Mouse (Mus musculus) lung, adult 2 months (tissue): ENCODE data around the gene Rtbdn. TPM values are rescaled to one million over a fixed set of nuclear protein-coding genes. Genes with fewer than 3 reads are reported as not detected.

Experiments
- DNase-seq: peaks from one replicate; pipeline ENCODE4 v3.0.0; 2022
- H3K4me1 ChIP-seq: fragments of 200-500 bp; 2 replicates; pipeline ENCODE4 v1.6.1; 2011; ENCODE audit warnings: low read length; ENCODE audit not compliant: control insufficient read depth, insufficient read depth
- H3K4me3 ChIP-seq: fragments of 200-500 bp; replicated peaks from 2 replicates; pipeline ENCODE3; 2011; ENCODE audit warnings: low read depth, mild to moderate bottlenecking, control low read depth, low read length; ENCODE audit errors: extremely low read depth
- CTCF ChIP-seq: fragments of 200-500 bp; IDR thresholded peaks from 2 replicates; pipeline ENCODE4 v1.5.1; 2011; ENCODE audit warnings: mild to moderate bottlenecking, low read length, control low read depth; ENCODE audit not compliant: insufficient read depth
- POLR2A ChIP-seq: fragments of 200-500 bp; IDR thresholded peaks from 2 replicates; pipeline ENCODE4 v1.6.1; 2011; ENCODE audit warnings: low read depth, mild to moderate bottlenecking, control low read depth, low read length, borderline replicate concordance; ENCODE audit errors: extremely low read depth
- WGBS: fragments of 180-500 bp; shearing (Covaris S2); methylation state at CpG from one replicate; pipeline ENCODE4 v1.1.7; 2018; 5-methylcytosine and 5-hydroxymethylcytosine counted together
- polyA plus RNA-seq: library from polyadenylated mRNA; depleted of rRNA; stranded (reverse); fragments of >200 nt; gene quantifications from 2 replicates; pipeline ENCODE4 v1.2.3, GENCODE M21; 2012

Rtbdn gene
- polyA plus RNA-seq, 1 experiment = not detected

DNA sequence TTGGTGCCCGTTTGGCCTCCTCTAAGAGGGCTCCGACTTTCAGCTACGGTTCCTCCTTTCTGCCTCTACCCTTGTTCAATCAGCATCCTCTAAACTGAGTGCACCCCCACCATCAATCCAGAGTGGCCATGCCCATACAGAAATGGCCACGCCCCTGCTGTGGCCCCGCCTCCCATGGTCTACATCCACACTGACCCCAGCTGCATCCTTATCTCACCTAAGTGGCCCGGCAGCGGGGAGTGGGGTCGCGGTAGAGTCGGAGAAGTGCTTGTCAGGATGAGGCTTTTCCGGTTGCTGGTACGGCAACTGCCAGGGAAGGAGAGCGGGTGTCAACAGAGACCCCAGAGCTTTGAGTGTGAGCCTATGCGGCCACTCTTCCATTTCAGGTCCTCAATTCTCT is 11.3 kb upstream of the Rtbdn start:
- WGBS = 5% methylated on average over 14 of the region's 14 CpGs
- TF ChIP-seq CTCF (no peak), POLR2A (no peak)
- H3K4me1 ChIP-seq = no peaks in the 10 kb centered on the region
- DNase-seq = no peak
- no peak overlapping the region for H3K4me3 ChIP-seq

DNA sequence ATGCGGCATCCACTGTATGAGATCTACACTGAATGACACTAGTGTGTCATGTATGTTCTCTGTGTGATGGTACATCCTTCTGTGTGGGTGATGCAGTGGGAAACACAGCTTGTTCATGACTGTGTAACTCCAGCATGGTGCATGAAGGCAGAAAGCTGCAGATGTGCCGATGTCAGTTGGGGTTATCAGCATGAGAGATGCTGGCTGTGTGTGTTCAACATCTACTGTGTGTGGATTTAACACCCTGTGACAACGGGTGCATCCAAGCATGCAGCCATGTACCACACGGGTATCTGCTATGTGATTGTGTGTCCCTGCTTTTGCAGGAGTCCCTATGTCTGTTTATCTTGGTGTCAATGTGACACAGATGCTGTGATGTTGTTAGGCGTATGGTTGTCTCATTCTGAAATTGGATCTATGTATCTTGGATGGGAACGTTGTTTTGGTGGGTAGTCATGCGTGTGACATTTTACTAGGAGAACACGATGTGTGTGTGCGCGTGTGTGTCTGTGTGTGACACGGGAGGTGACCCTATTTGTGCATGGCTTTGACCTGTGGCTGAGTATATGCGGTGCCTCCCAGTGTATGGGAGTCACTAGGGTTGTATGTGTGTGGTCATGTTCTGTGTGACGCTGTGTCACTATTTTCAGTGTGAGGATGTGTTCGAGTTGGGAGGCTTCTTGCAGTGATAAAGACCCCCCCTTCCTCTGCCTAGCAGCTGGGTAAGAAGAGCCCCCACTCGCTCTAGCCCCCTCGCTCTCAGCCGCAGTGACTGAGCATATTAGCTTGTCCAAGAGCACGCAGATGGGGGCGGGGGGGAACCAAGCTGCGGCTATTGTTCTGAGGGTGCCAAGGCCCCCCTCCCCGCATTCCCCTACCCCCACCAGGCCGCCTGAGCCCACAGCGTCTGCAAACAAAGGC is 10.5 kb upstream of the Rtbdn start:
- no peak for TF ChIP-seq CTCF
- no peak for TF ChIP-seq POLR2A
- H3K4me3 ChIP-seq = no peak overlapping the region
- no peak for DNase-seq
- H3K4me1 ChIP-seq = no peaks in the 10 kb centered on the region
- 22% methylated on average over 23 of the region's 23 CpGs for WGBS

DNA sequence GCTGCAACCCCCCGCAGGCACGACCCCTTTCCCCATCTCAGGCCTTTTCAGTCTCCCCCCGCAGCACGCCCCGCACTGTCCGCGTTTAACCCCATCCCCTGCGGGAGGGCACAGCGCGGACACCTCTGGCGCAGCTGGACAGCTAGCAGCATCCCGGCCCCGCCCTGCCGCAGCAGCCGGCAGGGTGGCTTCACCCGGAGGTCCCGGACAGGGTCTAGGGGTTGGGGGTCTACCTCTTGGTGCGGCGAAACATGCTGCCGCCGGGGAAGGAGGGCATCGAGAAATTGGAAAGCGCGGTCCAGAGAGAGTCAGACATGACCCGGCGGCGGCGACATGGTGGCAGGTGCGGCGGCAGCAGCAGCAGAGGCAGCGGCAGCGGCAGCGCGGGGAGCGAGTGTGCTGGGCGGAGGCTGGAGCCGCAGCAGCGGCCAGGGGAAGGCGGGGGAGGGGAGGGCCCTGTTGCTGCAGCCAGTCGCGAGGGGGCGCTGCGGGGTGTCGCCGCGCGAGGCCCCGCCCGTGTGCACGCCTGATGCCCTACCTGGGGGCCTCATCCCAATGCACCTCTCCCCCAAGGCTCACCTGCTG is 9.7 kb upstream of the Rtbdn start, which contains the start of gene Mast1:
Gene Mast1, minus strand, starts transcription at position 398 of the 585 bp plus-strand sequence.
- peak; percentile 19; the same call in 1 of the 2 replicates for TF ChIP-seq CTCF
- no peak for TF ChIP-seq POLR2A
- under 1% methylated on average over 48 of the region's 50 CpGs for WGBS
- peak; percentile 52 for DNase-seq
- H3K4me3 ChIP-seq = no peak within 1 kb of the TSS
- H3K4me1 ChIP-seq = no peaks in the 10 kb centered on the region

DNA sequence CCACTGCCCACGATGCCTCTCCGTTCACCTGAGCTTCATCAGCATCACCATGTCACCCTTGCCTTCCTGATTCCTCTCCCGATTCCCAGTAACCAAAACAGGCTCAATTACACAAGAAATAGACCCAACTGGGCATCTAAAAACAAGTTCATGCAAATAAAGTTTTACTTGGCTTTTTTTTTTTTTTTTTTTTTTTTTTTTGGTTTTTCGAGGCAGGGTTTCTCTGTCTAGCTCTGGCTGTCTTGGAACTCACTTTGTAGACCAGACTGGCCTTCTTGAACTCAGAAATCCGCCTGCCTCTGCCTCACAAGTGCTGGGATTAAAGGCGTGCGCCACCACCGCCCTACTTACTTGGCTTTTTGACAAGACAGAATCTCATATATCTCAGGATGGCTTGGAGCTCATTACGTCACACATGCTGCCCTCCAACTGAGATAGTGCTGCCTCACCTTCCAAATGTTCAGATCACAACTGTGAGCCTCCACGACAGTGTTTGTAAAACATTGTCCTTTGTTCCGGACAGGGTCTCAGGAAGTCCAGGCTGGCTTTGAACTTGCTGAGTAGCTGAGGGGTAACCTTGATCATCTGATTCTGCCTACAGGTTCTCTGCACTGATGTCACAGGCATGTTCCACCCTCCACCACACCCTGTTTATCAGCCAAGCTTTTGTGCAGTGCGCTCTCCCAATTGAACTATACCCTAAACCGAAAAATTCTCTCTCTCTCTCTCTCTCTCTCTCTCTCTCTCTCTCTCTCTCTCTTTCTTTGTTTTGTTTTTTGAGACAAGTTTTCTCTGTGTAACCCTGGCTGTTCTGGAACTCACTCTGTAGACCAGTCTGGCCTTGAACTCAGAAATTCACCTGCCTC is 8.9 kb upstream of the Rtbdn start:
- TF ChIP-seq POLR2A = no peak
- no peak for TF ChIP-seq CTCF
- no peak overlapping the region for H3K4me3 ChIP-seq
- H3K4me1 ChIP-seq = no peaks in the 10 kb centered on the region
- no peak for DNase-seq
- WGBS = 58% methylated on average over 13 of the region's 13 CpGs

DNA sequence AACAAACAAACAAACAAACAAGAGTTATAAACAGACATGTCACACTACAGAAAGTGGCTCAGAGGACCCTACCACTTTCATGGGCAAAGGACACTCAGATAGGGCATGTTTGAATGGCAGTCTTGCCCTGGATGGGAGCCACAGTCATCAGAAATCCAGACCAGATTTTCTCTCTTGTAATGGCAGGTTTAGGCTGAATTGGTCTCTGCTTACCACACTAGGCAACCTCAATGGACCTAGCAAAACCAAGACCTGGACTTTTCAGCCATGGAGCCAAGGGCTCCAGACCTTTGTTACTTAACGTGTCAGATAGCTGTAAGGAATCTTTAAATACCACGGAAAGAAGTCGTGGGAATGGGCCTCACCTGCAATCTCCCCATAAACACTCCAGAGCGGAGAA is 3.1 kb upstream of the Rtbdn start:
- TF ChIP-seq POLR2A = no peak
- TF ChIP-seq CTCF = no peak
- H3K4me3 ChIP-seq = no peak overlapping the region
- no peak for DNase-seq
- H3K4me1 ChIP-seq = no peaks in the 10 kb centered on the region; the same call in 1 of the 2 replicates
- 20% methylated on average over 4 of the region's 4 CpGs for WGBS

DNA sequence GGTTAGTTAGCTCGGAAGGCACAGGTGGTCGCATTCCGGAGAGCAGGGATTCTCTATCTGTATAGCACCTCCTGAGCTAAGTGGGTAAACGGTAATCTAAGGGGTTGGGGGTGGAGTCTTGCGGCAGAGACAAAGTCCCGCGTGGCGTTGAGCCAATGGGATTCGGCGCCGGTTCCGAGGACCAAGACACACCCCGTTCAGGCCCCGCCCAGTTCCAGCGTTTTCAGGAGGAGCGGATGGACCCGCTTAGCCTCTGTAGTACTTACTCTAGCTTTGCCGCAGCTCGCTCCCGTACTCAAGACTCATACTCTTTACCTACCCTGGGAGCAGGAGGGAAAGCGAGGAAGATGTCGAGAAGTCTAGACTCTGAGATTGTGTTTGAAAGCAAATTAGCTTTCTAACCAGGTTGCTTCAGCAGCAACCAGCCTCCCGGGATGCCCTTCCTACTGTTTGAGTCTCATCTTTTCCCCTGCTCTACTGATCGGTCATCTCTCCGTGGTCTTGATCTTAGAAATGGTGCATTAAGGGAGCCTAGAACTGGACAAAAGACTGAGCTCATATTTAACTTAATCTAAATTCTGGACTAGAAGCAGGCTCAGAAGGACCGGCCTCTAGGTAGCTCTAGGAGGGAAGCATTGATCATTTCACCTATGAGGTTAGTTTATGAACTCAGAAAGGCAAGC is 2.2 kb upstream of the Rtbdn start:
- TF ChIP-seq POLR2A (no peak), CTCF (no peak)
- DNase-seq = no peak
- 4% methylated on average over 26 of the region's 26 CpGs for WGBS
- no peaks in the 10 kb centered on the region; the same call in 1 of the 2 replicates for H3K4me1 ChIP-seq
- no peak overlapping the region for H3K4me3 ChIP-seq

DNA sequence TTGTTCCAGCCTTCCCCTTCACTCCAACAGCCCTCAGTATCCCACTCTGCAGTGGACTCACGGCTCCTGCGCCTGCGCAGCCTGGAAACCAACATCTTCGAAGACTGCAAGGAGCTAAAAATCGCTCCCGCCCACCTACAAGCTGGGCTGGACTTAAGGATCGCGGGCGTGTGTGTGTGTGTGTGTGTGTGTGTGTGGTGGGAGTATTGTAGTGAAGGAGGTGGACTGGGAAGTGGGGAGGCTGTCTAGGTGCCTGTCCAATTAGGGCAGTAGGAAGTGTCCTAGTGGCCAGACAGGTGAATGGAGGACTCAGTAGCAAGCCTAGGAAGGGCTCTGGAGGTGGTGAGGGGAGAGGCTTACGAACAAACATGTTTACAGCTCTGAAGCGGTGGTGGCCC is 1.6 kb upstream of the Rtbdn start:
- no peak overlapping the region for H3K4me3 ChIP-seq
- 7% methylated on average over 11 of the region's 11 CpGs for WGBS

DNA sequence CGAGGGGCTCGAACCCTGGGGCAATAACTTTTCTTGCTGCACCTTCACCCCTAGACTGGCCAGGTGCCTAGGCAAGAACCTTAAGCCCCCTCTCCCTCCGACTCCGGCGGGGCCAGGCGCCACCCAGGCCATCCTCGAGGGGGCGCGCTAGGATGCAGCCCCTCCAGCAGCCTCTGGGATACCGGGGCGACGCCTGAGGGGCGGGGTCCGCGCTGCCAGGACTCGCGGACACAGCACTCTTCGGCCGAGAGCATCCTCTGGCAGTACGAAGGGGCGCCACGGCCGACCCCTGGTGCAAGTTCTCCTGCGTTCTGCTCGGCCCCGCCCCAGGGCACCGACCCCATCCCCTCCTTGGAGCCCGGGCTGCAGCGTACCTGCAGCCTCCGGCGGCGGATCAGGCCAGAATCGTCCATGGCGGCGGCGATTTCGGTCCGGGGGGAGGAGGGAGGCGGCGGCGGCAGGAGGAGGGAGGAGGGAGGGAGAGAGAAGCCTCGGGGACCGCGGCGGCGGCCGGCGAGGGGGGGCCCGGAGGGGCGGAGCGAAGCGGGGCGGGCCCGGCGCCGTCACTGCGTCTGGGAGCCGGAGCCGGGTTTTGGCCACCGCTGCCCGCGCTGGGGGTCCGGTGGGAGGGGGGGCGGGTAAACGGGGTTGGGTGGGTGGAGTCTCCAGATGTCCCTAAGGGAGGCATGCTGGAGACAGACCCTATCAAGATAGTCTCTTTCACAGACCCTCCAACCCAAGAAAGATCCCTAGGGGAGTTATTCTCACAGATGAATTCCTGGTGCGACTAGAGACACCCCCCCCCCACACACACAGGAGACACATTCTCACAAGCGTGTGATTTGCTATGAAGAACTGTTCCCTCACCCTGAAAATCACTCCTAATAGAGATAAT is 911 bp upstream of the Rtbdn start:
- DNase-seq = no peak
- Histone ChIP-seq H3K4me3 (no peak overlapping the region), H3K4me1 (no peaks in the 10 kb centered on the region; the same call in 1 of the 2 replicates)
- WGBS = 2% methylated on average over 55 of the region's 67 CpGs
- TF ChIP-seq POLR2A = no peak
- no peak for TF ChIP-seq CTCF

More for the DNA sequence above, 1.6 kb upstream of the Rtbdn start:
- H3K4me1 ChIP-seq = no peaks in the 10 kb centered on the region; the same call in 1 of the 2 replicates
- DNase-seq = no peak
- no peak for TF ChIP-seq POLR2A
- TF ChIP-seq CTCF = no peak

DNA sequence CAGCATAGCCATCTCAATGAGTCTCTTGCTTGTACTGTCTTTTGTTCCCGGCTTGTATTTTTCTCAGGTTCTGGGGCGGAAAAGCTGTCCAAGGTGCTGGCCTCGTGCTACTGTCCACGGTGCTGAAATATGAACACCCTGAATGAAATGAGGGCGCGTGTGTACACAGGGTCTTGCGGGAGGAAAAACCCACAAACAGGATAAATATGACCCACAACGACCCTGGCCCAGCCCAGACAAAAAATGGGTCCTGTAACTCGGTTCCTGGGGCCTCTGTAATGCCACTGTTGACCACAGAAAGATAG is 402 bp downstream of the Rtbdn start:
- Histone ChIP-seq H3K4me3 (no peak overlapping the region), H3K4me1 (no peaks in the 10 kb centered on the region; the same call in 1 of the 2 replicates)
- TF ChIP-seq CTCF = no peak
- no peak for TF ChIP-seq POLR2A
- WGBS = 11% methylated on average over 9 of the region's 9 CpGs
- DNase-seq = peak; percentile 49
